Mouse (Mus musculus) layer of hippocampus, adult 8-10 months (tissue): ENCODE data around the gene Cenpa. TPM values are rescaled to one million over a fixed set of nuclear protein-coding genes. Genes with fewer than 3 reads are reported as not detected.

Experiments used
- microRNA-seq, 2 experiments: library from miRNA; unstranded; fragments of <30 nt; microRNA quantifications; one replicate each; pipeline ENCODE4 v1.2.0; 2022
- total RNA-seq, 4 experiments: library from RNA; stranded (reverse); gene quantifications; 2 replicates each; pipeline ENCODE4 v1.2.4; 2022

Cenpa gene
- total RNA-seq, 4 experiments from 2014 or later: 2.3 to 5.2 (median 3.4) TPM

Small RNAs within 50 kb of the gene (microRNA-seq; reads per million reads assigned to microRNA genes)
- 0.25 to 0.32 reads per million in 2 experiments for gene Mir5625

Other genes starting within 250 kb of the Cenpa start
- gene Otof, start 204.8 kb upstream of the Cenpa start, total RNA-seq: 1 to 10 TPM; 3.3 to 4.4 (median 3.7) TPM
- gene 1700001C02Rik, start 200.7 kb upstream of the Cenpa start, total RNA-seq: 1 to 10 TPM in 1 of 4 experiments, under 1 TPM in 1, not detected in 2; 0.50 to 1.2 TPM
- gene Cib4, start 120.9 kb upstream of the Cenpa start, total RNA-seq: not detected
- gene Kcnk3, start 78.6 kb upstream of the Cenpa start, total RNA-seq: 10 to 100 TPM; 10.3 to 13.1 (median 10.7) TPM
- 10 to 100 TPM; 37.4 to 40.7 (median 38.7) TPM for gene Slc35f6, start 18.8 kb upstream of the Cenpa start, total RNA-seq
- 10 to 100 TPM; 23.6 to 33.6 (median 30.8) TPM for gene Dpysl5, start 44.8 kb downstream of the Cenpa start, total RNA-seq
- 100 to 1,000 TPM; 225 to 231 (median 227) TPM for gene Mapre3, start 147.9 kb downstream of the Cenpa start, total RNA-seq
- 10 to 100 TPM; 54.0 to 81.0 (median 67.7) TPM for gene Tmem214, start 201.2 kb downstream of the Cenpa start, total RNA-seq
- gene Agbl5, start 221.9 kb downstream of the Cenpa start, total RNA-seq: 10 to 100 TPM; 14.4 to 19.3 (median 16.2) TPM
- gene Ost4, start 241.0 kb downstream of the Cenpa start, total RNA-seq: 100 to 1,000 TPM in 1 of 4 experiments, 10 to 100 TPM in 3; 78.4 to 104 (median 90.6) TPM
- 1 to 10 TPM; 2.1 to 3.1 (median 2.6) TPM for gene Emilin1, start 246.6 kb downstream of the Cenpa start, total RNA-seq